Comparison of ENCODE assay signal across 8 mouse cellular contexts in the genomic region with DNA sequence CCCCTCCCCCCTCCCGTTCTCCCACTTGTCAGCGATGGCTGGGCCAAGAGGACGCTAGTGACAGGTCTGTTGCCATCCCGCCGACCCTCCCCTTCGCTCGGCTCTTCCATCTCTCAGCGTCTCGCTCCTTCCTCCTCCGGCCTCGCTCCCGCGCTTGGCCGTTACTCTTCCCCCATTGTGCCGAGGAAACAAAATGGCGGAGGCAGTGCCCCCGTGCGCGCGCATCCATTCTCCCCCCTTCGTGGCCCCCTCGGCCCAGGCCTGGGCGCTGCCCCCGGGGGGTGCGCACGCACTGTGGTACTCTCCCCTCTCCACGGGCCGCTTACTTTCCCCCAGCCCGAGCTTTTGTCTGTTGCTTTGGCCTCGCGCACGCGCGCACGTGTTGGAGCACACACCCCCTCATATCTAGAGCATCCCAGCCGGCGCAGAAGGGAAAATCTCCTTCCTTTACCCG. TPM values are rescaled to one million over a fixed set of nuclear protein-coding genes. Genes with fewer than 3 reads are reported as not detected.
DNase-seq lines count a peak whose midpoint lies in the region; ATAC-seq lines count a peak whose summit lies in the region.

No protein-coding gene starts in this region.

- peak overlapping the region; percentile 92 for H3K27ac ChIP-seq in hindbrain, embryonic 14.5 days

- no peaks in the 10 kb centered on the region for H3K9me3 ChIP-seq in hindbrain, embryonic 14.5 days (ENCODE audit: control insufficient read depth, low read length)

- ATAC-seq in hindbrain, embryonic 14.5 days (ENCODE audit: low FRiP score): peak; percentile 60

- DNase-seq in NIH3T3 (ENCODE audit: low read depth): peak; percentile 86
- peak; percentile 85 to 86 for DNase-seq in cerebellum, postnatal 10 days
- DNase-seq in frontal cortex, postnatal 14 days (ENCODE audit: low spot score in 2 of 2): peak; percentile 63 to 64
- DNase-seq in hindbrain, embryonic 14.5 days (ENCODE audit: low spot score): peak; percentile 73
- peak; percentile 52 to 60 for DNase-seq in left cerebral cortex, adult 18-20 months (ENCODE audit: low spot score in 2 of 2)
- DNase-seq in lung, postnatal 4 days: peak; percentile 82 to 84
- DNase-seq in retina, postnatal 7 days (ENCODE audit: low read depth, low spot score): peak; percentile 56
- peak; percentile 40 to 70 for DNase-seq in urinary bladder, adult 18-20 months (ENCODE audit: low spot score in 2 of 2)

- H3K4me1 ChIP-seq in hindbrain, embryonic 14.5 days (replicated peaks; ENCODE audit: control insufficient read depth, insufficient read depth, low read length): peaks cover 31% of the 10 kb centered on the region

- peak overlapping the region; percentile 80 for H3K4me2 ChIP-seq in hindbrain, embryonic 14.5 days (replicated peaks)

- H3K9ac ChIP-seq in hindbrain, embryonic 14.5 days: peak overlapping the region; percentile 83

- H3K27me3 ChIP-seq in hindbrain, embryonic 14.5 days (ENCODE audit: control insufficient read depth, insufficient read depth, low read length): no peaks in the 10 kb centered on the region

- WGBS in hindbrain, embryonic 14.5 days: 0% methylated on average over 28 of the region's 38 CpGs

- H3K36me3 ChIP-seq in hindbrain, embryonic 14.5 days (replicated peaks; ENCODE audit: control insufficient read depth, insufficient read depth): 0 out of 2 replicates have a peak, but pooled peaks cover 8% of the 10 kb centered on the region

- H3K4me3 ChIP-seq in hindbrain, embryonic 14.5 days (replicated peaks; ENCODE audit: low read length): peak overlapping the region; percentile 63

RNA-seq across cellular contexts. Expression of a gene that starts 0.5 kb away (rescaled TPM):
- polyA plus RNA-seq in hindbrain, embryonic 14.5 days (2014; fragmentation: Nextera tagmentation; extraction: Ambion mirVana): 188 and 201 TPM in 2 replicates
- total RNA-seq in left cerebral cortex, adult 18-20 months (2021): 10 to 100 TPM; 79.2 to 81.4 TPM

RNA-seq across cellular contexts. Expression of a gene that starts 43.5 kb away (rescaled TPM):
- polyA plus RNA-seq in hindbrain, embryonic 14.5 days (2014; fragmentation: Nextera tagmentation; extraction: Ambion mirVana): 39.3 and 39.7 TPM in 2 replicates
- total RNA-seq in left cerebral cortex, adult 18-20 months (2021): 10 to 100 TPM; 21.1 to 25.8 TPM

RNA-seq across cellular contexts. Expression of a gene that starts 47.7 kb away (rescaled TPM):
- 58.4 and 62.3 TPM in 2 replicates for polyA plus RNA-seq in hindbrain, embryonic 14.5 days (2014; fragmentation: Nextera tagmentation; extraction: Ambion mirVana)
- total RNA-seq in left cerebral cortex, adult 18-20 months (2021): 10 to 100 TPM; 40.3 to 50.5 TPM

RNA-seq across cellular contexts. Expression of a gene that starts 56.0 kb away (rescaled TPM):
- polyA plus RNA-seq in hindbrain, embryonic 14.5 days (2014; fragmentation: Nextera tagmentation; extraction: Ambion mirVana): 1.8 and 2.2 TPM in 2 replicates
- 1 to 10 TPM; 1.6 TPM for total RNA-seq in left cerebral cortex, adult 18-20 months (2021)

RNA-seq across cellular contexts. Expression of a gene that starts 56.5 kb away (rescaled TPM):
- 58.3 and 60.7 TPM in 2 replicates for polyA plus RNA-seq in hindbrain, embryonic 14.5 days (2014; fragmentation: Nextera tagmentation; extraction: Ambion mirVana)
- total RNA-seq in left cerebral cortex, adult 18-20 months (2021): 10 to 100 TPM; 50.5 to 53.1 TPM

Comparison
In these comparisons a context has a peak if more than half of its experiments do, and no peak if none do; other contexts are left out.
1. Peak in every context shown above with its lines: DNase-seq, ATAC-seq, H3K4me3 ChIP-seq and H3K27ac ChIP-seq.